Mouse (Mus musculus): ENCODE results near the gene Ica1.

Ica1 gene

DNA sequence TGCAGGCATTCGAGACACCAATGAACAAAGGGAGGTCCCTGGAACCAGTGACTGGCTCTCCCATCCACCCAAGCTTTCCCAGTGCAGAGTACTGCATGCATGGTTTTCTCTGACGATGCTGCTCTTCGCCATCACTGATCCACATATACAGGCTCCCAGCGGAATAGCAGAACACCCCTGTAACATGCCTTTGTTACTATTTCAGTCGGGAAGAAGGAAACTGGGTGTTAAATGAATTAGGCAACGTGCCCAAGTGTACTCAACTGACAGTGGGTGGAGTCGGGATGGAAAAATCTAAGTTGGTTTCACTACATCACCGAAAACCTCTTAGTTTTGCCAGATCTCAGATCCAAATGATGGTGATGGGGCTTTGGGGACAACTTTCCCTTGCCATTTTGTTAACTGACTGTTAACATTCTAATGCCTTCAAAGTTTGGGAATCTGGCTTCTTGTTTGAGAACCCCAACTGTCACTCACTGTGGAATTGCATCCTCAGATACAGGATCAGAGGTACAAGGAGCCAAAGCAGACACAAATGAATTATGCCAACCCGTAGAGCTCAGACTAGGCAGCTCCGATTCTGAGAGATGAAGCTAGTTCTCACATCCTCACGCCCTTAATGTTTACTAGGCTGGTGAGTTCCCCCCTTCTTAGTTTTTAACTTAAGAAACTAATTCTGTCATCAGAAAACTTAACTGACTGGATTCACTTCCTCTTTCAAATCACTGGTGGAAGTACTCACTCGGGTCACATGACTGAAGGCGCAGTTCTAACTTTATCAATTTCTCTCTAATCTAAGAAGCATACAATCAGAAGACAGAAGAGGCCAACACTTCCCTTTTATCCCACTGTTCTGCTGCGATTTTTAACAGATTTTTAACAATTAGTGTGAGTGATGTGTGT, 91.4 kb downstream of the Ica1 start:
- no peak for DNase-seq (ENCODE audit: low spot score)

DNA sequence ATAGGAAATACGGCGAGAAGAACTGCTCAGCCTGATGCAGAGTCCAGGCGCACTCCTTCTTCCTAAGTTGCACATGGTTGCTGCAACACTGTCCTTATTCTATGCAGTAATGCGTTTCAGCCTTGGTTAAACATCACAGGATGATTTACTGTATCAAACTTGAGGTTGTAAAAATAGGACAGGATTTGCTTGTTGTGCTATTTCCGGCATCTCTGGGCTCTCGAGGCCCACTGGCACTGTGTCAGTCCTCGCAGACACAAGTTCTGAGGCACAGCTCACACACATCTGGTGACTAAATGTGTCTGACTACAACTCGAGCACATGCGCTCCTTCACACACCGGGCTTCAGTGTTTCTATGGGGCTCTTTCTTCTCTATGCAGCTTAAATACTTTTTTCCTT, 94.9 kb downstream of the Ica1 start:
- DNase-seq (ENCODE audit: low spot score), result no peak

DNA sequence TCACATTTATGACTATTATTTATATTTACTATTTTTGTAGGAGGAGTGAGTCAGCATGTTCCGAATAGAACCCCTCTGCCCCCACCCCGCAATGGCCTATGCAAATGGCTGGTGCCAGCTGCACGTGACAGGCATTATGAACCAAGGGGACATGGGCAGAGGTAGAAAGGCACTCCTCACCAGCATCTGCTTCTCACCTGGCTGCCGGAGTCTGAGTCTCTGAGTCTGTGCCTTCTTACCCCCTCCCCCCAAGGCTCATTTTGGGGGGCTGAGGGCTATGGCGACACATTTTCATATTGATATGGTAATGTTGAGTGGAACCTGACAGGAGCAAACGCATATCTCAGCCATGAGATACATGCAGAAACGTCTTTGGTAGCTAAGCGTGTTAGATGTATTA, 97.4 kb downstream of the Ica1 start:
- DNase-seq (ENCODE audit: low spot score), result no peak

GRCm38 (mm10) chr6:8673013-8673412, 105.3 kb downstream of the Ica1 start:
- no peak for DNase-seq (ENCODE audit: low spot score)

GRCm38 (mm10) chr6:8669343-8669742, 108.9 kb downstream of the Ica1 start:
- DNase-seq (ENCODE audit: low spot score), result no peak

DNA sequence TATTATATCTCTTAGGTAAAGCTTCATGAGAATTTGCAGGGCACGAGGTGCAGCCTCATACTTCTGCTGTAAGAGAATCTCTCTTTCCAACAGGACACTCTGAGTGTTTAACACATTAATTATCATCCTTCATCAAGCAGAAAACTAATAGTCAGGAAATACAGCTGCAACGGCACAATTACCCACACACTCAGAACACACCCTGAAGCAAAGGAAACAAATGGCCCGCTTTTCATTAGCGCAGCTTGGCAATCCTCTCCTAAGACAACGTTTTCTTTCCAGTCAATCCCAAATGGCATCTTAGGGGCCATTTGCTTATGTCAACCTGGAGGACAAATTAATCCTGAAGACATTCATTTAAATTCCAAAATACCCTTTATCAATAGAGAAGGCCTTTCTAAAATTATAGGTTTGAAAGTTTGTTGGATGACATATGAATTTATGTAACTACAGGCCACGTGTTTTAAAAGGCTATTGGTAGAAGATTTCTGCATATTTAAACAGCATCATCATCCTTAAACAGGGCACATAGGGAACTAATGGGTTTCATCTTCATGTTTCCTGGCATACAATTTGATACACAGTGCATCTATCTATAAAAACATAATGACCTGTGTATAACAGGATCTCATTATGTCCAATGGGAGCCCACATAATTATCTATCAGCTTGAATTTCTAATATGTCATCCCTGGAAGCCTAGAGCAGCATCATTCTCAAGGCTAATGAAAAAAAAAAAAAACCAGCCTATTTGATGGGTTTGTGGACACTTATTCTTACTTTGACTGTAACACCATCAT, 110.1 kb downstream of the Ica1 start:
- DNase-seq (ENCODE audit: low spot score), result no peak

DNA sequence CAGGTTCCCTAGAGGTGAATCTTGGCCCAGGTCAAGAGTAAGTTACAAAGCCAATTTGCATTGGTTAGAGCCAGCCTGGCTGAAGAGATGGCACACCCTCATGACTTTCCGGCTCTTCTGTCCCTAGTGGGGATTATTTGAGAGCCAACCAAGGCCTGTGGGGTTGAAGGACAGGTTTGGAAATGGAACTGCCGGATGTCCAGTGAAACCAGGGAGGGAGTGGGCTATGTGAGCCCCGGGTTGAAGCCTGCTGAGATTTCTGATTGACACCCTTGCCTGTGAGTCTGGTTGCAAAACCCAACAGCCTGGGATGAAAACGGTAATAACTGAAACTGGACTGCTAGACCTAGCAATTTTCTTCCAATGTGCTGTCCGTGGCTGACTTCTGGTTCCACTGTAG, 112.5 kb downstream of the Ica1 start:
- DNase-seq (ENCODE audit: low spot score), result no peak

GRCm38 (mm10) chr6:8664956-8665355, 113.3 kb downstream of the Ica1 start:
- DNase-seq (ENCODE audit: low spot score), result no peak

DNA sequence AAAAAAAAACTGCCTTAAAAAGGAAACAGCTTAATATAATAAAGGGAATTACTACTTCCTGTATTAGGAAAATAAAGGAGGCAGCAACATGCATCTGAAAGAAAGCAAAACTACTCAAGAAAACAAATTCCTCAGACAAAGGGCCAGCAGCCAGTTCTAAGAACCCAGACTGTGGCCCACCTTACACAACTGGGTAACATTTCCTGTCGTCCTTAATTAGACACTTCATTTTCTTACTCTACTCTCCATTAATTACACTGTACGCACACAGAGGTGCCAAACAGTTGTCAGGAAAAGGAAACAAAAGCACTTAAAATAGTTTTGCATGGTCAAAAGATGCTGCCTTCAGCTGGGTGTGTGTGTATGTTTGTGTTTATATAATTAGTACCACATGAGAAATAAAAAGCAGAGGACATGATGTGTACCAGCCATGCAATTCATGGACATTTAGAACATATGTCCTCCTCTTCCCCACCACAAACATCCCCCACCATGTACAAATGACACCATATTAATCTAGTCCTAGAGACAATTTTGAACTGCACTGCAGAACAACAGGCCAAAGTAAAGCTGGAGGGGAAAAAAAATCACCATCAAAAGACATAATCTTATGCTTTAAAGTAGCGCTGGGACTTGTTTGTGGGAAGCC, 115.1 kb downstream of the Ica1 start:
- DNase-seq (ENCODE audit: low spot score), result no peak

- DNase-seq (ENCODE audit: low spot score), result no peak
Measured at GRCm38 (mm10) chr6:8661404-8661803, 116.9 kb downstream of the Ica1 start.

- DNase-seq (ENCODE audit: low spot score), result no peak
Measured at GRCm38 (mm10) chr6:8660076-8660475, 118.2 kb downstream of the Ica1 start.

- DNase-seq (ENCODE audit: low spot score), result no peak
Measured at GRCm38 (mm10) chr6:8659194-8659959, 118.9 kb downstream of the Ica1 start.

- no peak for DNase-seq (ENCODE audit: low spot score)
Measured at GRCm38 (mm10) chr6:8658431-8658830, 119.9 kb downstream of the Ica1 start.

DNA sequence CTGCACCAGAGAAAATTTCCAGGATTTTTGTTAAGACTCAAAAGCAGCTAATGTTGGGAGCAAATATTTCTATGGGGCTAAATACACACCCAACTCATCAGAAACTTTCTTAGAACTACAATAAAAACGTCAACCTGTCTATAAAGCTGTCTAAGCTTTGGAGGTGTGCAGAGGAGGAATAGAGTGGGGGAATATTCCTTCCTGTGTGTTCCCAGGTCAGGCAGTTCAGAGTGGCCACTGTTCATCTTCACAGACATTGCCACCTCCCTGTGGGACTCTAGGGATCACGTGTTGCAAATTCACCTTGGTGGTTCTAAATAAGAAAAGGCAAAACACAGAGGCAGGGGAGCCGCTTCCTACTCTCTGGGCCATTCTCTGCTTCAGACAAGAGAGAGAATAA, 120.8 kb downstream of the Ica1 start:
- no peak for DNase-seq (ENCODE audit: low spot score)

- no peak for DNase-seq (ENCODE audit: low spot score)
Measured at GRCm38 (mm10) chr6:8655454-8655853, 122.8 kb downstream of the Ica1 start.

- DNase-seq (ENCODE audit: low spot score), result no peak
Measured at GRCm38 (mm10) chr6:8650413-8650812, 127.9 kb downstream of the Ica1 start.

DNA sequence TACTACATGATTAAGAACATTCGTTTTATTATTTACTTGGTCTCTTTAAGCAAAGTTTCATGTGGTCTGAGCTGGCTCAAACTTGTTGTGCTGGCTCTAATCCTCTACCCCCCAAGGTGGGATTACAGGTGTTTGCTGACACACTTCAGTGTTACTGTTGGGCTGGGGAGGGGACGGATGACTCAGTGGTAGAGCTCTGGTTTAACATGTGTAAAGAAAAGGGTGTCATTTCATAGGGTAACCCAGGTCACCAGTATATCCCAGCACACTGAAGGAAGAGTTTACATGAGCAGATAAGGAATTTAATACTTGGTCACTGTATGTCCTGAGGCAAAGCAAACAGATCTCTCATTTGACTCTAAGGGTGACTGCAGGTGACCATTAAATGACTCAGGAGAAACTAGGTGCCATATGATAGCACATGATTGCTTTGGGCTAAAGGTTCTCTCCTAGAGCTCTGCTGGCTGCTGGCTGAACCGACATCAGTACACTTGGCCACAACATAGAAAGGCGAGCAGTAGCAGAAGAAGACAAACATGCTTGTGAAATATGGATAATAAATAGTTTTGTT, 128.9 kb downstream of the Ica1 start:
- DNase-seq (ENCODE audit: low spot score), result no peak

GRCm38 (mm10) chr6:8648185-8648901, 129.9 kb downstream of the Ica1 start:
- no peak for DNase-seq (ENCODE audit: low spot score)

DNA sequence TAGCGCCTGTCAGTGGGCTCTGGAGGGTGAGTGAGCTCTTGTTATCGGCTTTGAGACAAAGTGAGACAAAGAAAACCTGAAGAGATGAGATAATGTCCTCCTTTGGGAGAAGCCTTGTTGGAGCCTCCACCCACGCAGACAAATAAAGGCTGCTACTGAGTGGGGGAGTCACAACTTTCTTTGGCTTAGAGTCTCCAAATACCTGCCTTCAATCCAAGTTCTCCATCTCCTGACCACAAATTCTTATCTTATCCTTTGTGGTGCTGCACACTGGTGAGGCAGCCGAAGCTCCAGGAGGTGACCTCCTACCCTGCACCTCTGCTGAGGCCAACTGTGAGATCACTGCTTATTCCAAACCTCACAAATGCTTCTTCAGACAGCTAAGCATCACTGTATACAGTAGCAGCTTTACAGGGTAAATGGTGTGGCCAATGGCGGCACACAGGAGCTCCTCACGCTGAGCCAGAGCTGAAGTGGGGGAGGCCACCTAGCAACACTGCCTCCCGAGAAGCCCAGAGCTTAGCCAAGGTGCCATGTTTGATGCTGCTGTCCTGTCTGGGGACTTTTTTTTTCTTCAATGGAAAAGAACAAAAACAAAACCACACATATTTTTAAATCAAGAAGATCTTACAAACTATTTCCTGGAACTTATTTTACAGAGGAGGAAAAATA, 130.6 kb downstream of the Ica1 start:
- no peak for DNase-seq (ENCODE audit: low spot score)

- no peak for DNase-seq (ENCODE audit: low spot score)
Measured at GRCm38 (mm10) chr6:8645708-8646107, 132.6 kb downstream of the Ica1 start.
